Mouse (Mus musculus) gastrocnemius, adult 18-20 months (tissue): ENCODE measurements around the gene Phxr2. TPM values are rescaled to one million over a fixed set of nuclear protein-coding genes. Genes with fewer than 3 reads are reported as not detected.
"Not testable (repeated sequence)": the region's sequence is repeated elsewhere in the genome, so short reads cannot be mapped to it uniquely, and the experiment has no call there.

ENCODE experiments used
- DNase-seq: peaks from one replicate; pipeline ENCODE4 v3.0.0; 2021; ENCODE audit warnings: low spot score
- long read RNA-seq, 2 experiments: library from polyadenylated mRNA; stranded (forward); transcript quantifications; one replicate each; pipeline ENCODE4 v2.0.0; 2021
- total RNA-seq, 2 experiments: library from RNA; stranded (reverse); gene quantifications; 2 replicates each; pipeline ENCODE4 v1.2.3; 2021

The Phxr2 gene
- total RNA-seq, result not detected
- long read RNA-seq, experiment 1, result 0 reads
- long read RNA-seq, experiment 2, result 0 reads

DNA sequence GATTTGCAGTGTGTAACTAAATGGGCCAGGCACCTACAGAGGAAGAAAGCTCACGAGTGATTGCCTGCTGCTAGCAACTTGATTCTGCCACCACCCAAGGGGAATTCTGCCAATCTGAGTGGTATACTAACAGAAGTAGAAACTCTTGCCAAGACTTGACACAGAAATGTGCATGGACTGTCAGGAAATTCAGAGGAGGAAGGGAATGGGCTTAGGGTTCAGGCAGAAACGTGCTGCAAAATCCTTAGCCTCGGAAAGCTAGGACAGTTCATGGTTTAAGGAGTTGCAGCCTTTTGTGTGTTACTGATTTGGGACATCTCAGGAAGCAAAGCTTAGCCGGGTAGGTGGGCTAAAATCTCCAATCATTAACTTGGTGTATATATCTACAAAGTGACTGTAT is at the start of gene Phxr2:
Gene Phxr2, minus strand, starts transcription at position 101 of the 400 bp plus-strand sequence.
- no peak for DNase-seq

DNA sequence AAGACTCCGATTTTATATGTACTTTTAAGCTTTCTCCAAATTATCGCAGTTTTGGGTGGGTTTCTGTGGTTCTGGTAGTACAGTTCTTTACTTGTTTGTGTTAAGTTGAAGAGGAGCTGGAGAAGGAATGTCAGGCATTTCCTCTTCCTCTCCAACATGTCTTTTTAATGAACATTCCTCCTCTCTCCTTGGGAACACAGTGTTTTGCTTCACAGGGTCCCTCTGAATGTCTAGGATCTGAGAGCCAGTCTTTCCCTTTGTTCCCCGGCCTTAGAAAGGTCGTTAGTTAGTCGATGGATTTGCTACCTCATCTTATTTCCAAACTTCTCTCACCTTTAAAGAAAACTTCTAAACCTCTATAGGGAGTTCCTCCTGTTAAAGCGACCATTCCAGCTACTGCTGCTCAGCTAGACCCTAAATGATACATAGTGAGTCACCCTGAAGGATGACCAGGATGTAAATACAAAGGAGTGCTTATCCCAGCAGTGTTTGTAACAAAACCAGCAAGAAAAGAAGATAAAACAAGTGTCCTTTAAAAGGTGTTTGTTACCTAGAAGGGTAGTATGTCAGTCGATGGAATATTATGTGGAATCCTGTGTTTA is 46.9 kb upstream of the Phxr2 start:
- no peak for DNase-seq

DNA sequence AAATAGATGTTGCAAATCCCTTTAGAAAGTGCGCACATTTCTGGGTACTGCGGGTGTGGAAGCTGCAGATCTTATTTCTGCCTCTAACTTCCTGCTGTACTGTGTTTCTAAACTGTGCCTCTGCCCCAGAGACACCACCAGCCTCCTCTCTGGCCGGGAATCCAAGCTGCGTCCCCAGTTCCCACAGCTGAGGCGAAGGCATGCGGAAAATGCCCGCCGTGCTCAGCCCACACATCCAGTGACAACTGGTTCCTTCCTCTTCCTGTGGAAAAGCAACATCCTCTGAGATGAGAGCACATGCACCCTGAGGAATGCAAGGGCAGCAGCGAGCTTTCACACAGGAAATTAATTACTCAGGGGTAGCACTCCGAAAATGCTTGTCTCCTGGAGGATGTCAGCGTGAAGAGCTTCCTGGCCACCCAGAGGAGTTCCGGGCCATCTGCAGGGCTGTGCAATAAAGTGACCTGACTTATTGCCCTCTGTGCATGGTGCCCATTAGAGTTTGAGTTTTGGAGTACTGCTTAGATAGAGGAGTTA is 45.9 kb upstream of the Phxr2 start:
- peak; percentile 35 for DNase-seq

DNA sequence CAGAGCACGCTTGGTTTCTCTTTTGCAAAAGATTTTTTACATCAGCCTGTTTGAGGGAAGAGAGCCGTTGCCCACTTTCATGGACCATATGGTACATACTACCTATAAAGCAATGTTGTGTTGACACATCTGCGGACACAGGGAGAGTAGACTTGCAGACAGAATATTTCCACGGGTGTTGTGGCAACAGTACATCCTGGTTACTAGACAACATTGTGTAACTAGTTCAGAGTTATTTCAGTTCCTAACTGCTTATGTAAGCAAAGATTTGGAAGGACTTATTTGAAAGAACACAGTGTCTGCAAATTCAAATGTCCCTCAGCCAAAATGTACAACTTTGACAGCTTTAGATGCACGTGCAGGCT is 43.6 kb upstream of the Phxr2 start:
- DNase-seq, result peak; percentile 24

DNA sequence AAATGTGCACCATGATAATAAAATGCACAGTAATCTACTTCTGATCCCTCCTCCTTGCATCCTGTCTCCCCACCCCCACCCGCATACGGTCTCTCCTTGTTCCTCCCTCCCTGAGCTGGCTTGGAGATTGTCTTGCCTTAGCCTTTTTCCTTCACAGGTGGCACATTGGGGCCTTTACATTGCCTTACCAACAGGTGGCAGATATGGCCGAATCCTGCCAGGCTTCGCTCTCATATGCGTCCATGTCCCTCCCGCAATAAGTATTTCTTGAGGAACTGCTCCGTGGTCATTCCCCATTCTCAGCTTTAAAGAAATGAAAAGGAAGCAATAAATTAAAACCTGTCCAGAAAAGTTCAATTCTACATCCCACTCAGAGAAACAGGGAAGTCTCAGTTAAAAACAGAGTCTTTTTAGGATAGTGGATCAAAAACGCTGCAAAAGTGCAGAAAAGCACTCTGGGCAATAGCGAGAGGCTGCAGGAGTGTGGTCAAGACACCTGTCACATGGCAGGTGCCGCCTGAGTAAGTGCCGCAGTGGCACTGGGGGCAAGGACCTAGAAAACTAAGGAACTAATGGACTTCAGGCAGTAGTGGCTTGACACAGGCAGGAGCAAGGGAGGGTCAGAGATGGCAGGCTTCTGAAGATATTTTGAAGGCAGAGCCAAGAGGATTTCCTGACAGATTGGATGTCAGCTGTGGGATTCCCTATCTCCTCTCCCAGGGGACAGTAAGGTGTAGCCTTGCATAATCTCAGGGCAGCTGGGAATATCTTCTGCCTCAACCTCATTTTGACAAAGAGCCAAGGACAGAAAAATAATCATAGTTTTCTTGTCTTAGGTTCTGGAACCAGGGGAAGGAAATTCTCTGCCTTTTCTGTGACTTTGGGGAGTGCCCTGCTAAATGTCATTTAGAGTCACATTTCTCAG is 43.0 kb upstream of the Phxr2 start:
- DNase-seq, result peak; percentile 48

DNA sequence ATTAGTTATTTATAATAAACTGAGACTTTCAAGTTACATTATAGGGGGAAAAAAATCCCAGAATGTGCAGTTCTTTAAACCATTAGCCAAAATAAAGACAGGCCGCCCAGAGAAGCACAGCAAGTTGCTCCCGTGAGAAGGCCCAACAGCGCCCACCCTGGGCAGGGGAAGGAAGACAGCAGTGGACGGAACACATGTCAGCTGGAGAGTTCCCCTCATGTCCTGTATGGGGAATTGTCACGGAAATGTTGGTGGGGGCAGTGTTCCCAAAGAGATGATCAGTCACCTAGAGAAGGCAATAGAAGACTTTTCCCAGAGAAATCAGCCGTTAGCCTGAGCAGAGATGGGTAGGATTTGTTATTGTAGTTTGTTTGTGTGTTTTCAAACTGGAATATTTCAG is 42.3 kb upstream of the Phxr2 start:
- DNase-seq, result no peak

DNA sequence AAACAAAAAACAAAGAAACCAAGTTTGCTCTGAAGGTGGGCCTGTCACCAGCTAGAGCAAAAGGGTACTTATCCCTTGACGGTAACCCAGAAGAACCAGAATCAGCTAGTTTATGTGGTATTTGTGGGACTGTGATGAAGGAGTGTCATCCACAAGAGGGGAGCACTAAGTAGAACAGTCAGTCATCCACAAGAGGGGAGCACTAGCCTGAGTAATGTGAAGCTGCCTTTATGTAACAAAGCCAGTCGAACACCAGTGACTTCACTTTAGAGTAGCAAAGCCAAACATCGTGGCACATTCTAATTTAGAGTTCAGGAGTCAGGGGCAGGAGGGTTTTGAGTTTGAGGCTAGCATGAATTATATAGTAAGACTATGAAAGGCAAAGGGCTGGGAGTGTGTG is 40.3 kb upstream of the Phxr2 start:
- no peak for DNase-seq

DNA sequence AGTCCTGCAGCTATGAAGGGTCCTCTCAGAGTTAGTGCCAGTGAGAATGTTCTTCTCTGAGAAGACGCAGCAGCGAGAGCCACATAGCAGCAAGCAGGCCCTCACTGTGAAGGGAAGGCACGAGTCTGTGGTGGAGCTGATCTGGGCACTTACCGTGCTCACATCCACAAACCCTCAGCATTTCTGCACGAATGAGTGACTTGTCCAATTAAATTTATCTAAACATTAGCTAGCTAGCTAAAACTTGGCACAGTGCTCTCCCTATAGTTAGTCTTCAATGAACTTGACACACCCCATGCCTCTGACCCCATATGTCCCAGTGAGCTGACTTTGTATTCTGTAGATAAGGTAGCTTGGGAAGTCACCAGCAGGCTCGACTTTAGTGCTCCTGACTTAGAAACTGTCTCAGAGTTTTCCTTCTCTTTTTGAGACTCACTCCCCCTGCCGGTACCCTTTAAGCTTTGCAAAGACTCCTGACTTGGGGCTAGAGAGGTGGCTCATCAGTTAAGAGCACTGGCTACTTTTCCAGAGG is 39.7 kb upstream of the Phxr2 start:
- DNase-seq, result no peak

DNA sequence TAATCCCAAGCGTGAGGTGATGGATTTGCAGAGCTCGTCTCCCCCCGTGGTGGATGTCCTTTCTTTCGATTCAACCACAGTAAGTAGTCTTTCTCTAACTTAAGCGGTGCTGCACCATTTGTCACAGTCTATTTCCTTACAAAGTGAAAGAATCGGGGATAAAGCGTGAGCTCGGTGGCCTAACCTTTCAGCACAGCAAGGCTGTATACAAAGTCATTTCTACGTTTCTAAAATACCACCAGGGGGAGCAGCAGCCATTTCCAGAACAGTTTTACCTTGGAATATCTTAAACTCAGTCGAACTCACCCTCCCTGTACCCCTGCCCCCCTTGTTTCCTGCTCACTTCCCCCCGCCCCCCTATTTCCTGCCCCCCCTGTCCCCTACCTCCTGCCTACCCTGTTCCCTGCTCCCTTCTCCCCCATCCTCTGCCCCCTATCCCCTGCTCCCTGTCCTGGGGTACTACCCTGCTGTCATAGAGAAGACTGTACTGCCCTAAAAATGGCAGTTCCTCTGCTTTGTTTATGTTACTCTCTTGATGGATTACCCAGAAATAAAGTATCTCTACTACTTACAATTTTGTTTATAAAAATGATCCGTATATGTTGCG is 38.8 kb upstream of the Phxr2 start:
- peak; percentile 30 for DNase-seq

DNA sequence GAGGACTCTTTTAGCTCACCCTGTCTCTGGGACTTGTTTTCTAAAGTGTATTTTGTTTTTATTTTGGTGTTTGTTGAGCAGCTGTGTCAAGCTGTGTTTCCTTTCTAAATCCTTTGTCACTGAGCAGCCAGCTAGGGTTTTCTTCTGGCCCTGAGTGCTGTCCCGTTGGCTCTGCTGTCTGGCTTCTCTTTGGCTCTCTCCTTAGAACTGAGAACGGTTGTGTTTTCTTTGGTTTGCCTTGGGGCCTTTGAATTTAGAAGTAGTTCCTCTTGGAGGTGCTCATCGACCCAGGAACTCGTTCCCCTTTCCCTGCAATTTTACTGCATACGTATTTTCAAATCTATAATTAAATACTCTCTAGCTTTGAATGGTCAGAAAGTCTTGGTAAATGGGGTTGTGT is 36.9 kb upstream of the Phxr2 start:
- DNase-seq, result no peak

DNA sequence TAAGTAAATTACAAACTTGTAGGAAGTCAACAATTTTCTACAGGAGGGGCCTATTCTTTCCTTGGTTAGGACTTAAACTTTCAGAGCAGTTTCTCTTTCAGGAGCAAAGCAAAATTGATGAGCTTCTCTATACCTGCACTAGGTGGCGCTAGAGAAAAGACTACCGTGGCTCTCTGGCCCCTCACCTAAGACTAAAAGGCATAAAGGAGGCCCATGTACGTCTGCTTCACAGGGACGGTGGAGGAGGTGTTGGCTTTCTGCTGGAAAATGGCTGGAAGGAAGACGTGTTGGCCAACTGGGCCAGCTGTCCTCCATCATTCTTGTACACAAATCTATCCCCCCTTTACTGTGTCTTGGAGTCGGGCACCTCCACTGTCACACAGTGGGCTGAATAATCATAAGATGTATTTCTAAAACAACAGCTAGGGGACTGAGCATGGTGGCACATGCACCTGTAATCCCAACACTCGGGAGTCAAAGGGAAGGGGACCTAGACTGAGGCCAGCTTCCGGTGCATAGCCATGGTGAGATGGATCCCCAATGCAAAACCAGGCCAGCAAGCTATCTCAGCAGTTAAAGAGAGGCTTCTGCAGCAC is 36.0 kb upstream of the Phxr2 start:
- DNase-seq, result peak; percentile 44

DNA sequence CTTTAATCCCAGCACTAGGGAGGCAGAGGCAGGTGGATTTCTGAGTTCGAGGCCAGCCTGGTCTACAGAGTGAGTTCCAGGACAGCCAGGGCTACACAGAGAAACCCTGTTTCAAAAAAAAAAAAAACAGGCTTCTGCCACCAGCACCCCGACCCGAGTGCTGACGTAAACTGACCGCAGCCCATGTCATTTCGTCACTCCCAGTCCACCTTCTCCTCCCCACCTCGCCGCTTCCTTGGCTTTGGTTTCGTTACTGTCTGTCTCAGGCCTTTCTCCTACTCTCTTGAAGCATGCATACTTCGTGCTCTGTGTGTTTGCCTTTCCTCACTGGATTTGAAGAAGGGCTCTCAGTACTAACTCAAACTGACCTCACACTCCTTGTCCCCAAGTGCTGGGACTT is 31.6 kb upstream of the Phxr2 start:
- DNase-seq, result not testable (repeated sequence)

DNA sequence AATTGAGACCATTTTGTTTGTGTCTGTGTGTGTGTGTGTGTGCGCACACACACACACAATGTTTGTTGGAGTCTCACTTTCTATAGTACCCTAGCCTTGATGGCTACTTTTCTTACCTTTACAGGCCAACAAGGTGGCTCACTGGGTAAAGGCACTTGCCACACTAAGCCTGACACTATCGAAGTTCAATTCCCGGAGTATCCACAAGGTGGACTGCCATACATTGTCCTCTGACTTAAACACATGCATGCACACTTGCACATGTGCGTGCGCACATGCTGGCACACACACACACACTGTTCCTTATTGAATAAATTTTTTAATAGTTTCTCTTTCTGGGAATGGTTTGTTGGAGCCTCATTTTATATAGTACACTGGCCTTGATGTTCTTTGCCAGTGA is 30.7 kb upstream of the Phxr2 start:
- DNase-seq, result no peak

DNA sequence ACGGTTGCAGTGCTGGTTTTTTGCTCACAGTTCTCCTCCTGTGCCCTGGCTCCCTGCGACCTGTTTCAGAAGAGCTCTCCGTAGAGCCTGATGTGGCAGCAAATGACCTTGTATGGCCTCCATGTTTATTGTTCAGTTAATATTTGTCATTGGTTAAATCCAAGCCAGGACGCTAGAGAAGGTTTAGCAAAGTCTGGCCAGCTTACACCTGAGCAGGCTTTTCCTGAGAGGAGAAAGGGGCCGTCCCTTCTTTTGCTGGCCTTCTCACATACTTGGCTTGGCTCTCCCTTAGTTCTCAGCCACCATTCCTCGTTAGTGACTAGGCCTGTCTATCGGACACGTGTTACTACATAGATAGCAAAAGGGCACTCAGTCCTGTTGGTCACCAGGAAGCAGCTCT is 28.5 kb upstream of the Phxr2 start:
- no peak for DNase-seq

DNA sequence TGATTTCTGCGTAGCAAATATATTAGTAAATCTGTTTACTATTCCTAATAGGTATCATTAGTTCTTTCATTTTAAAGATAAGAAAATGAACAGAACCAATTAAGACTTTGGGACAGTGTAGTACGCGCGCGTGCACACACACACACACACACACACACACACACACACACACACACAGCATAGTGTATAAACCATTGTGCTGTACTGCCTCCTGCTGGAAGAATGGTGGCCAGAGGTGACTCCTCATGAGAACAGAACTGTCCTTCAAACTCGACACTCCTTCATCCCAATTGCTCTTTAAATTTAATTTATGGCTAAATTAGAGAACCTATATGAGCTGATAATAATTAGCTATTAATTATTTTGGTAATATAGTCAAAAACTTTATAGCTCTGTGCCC is 25.9 kb upstream of the Phxr2 start:
- no peak for DNase-seq

DNA sequence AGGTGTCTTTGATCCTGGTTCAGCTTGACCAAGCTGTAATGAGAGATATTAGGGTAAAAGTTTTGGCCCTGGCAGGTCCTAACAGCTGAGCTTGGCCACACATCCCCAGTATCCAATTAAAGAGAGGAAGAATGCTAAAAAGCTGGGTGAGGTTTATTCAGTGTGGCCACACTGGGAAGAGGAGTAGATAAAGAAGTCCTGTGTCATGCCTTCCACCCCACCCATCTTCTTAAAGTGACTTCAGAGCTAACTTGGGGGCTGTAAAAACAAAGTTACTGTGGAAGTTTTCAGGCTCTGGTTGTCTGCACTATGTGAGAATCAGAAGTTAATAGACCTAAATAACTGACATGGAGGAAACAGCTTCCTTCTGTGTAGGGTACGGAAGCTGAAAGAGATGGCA is 25.5 kb upstream of the Phxr2 start:
- DNase-seq, result no peak

DNA sequence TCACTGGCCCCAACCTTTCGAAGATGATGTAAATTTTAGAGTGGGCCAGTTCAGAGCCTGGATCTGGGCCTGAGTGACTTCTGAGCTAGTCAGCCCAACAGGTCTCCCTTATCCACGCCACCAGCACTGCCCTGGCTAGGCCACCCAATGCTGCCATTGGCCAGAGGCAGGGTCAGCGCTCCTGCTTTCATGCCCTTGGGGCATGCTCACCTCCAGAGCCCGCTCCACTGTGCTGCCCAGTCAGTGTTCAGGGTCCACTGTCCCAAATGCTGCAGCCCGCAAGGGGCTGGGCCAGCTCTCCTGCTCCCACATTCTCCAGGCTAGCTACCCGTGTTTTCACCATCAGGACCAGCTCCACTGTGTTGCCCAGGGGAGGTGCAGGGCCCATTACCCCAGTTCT is 23.9 kb upstream of the Phxr2 start:
- no peak for DNase-seq

DNA sequence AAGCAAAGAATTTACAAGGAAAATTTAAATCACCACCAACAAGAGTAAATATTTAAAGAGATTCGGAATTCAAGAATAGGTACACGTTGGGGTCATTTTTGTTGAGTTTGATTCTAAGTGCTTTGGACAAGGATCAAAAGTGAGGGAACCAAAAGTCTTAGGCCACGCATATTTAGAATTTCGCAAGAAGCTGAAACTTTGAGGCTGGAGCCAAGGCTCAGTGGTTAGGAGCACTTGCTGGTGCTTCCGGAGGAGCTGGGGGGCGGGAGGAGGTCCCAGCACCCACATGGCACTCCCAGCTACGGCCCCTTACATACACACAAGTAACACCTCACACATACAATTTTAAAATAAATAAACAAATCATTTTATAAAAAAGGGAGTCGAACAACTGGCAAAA is 20.5 kb upstream of the Phxr2 start:
- no peak for DNase-seq

DNA sequence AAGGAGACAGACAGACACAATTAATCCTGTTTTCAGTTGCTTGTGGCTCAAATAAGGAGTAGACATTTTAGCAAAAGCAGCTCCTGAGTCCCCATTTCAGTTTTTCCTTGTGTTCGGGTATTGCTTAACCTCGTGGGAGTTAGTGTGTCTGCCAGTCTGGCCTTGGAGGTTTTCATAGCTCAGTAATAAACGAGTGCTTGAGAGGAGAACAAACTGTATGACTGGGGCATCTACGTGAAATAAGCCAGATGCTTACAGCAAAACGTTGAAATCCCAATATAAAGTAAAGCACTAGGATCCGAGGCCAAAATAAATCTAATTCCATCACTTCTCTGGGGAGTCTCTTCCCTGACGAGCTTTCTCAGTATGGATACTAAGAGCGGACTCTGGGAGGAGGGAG is 19.5 kb upstream of the Phxr2 start:
- no peak for DNase-seq

DNA sequence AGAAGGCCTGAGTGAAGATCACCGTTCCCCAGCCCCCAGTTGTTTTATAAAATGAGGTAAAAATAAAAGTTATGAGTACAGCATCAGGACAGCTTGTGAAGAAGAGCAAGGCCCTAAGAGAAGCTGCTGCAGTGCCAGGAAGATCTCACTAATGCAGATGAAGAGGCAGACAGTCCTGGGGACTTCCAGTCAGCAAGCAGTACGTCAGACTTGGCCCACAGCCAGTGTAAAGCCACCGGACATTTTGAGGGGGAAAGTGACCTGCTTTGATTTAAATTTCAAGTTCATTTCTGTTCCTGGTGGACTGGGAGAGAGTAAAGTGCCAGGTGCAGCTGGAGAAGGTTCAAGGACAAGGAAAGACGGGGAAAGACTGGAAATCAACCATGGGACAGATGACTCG is 10.2 kb upstream of the Phxr2 start:
- no peak for DNase-seq

DNA sequence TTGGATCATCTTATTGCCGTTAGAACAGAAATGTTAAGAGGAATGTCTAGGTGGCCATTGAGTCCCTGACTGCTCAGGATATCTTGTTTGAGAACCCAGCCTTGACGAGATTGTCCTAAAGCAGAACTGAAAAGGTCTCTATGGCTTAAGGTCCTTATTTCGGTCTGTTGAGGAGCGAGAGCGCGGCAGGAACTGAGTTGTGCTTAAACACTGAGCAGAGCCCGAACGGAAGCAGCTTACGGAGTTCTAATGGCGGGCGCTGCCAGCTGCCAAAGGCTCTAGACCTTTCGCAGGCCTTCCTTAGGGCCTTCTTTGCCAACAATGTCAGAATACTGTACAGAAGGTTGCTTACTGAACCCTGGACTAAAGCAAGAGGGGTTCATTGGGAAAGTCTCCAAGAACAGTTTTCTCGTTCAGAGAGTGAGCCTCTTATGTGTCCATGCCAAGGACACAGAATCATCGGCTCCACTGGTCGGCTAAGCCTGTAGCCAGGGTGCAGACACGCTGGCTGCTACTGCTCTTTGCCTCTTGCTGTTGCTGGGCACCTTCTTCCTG is 7.3 kb upstream of the Phxr2 start:
- DNase-seq, result no peak
